Mouse (Mus musculus) naive thymus-derived CD4-positive, alpha-beta T cell, adult 5 months (primary cell): ENCODE measurements around the gene Rgs4. TPM values are rescaled to one million over a fixed set of nuclear protein-coding genes. Genes with fewer than 3 reads are reported as not detected.

Experiments used
- polyA plus RNA-seq: library from polyadenylated mRNA; unstranded; fragments of 100-300 nt; shearing (Covaris generic); gene quantifications from one replicate; pipeline ENCODE4 v1.2.1, GENCODE M21; 2017

The Rgs4 gene
- polyA plus RNA-seq = not detected

DNA sequence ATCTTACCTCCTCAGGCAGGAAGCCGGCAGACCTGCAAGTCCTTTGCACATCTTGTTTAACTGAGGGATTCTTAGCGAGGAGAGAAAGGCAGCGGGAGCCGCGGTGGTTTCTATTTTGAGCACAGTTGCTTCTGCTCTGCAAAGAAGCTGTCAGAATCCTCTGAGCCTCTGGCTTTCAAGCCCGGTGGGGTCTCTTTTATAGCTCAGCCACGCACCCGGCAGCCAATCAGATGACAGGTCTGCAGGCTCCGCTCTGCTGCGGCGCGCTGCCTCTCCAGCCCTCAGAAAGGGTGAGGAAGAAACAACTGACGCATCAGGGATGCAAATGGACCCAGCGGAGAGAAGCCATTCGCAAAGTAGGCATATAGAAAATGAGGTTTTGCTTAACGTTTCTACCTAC lies at the start of gene Rgs4:
Rgs4 (minus strand) TSS at position 170 of the 400 bp plus-strand sequence.

Other genes starting within 250 kb of the Rgs4 start
- not detected for gene Nuf2, start 216.2 kb downstream of the Rgs4 start, polyA plus RNA-seq
- gene Rgs5, start 92.1 kb downstream of the Rgs4 start, polyA plus RNA-seq = not detected
- gene Ccdc190, start 181.0 kb upstream of the Rgs4 start, polyA plus RNA-seq = not detected
- gene Hsd17b7, start 221.6 kb upstream of the Rgs4 start, polyA plus RNA-seq = 9.7 TPM